Mouse (Mus musculus) midbrain, embryonic 11.5 days (tissue): ENCODE measurements around the gene Kng1. TPM values are rescaled to one million over a fixed set of nuclear protein-coding genes. Genes with fewer than 3 reads are reported as not detected.
"Not testable (repeated sequence)": the region's sequence is repeated elsewhere in the genome, so short reads cannot be mapped to it uniquely, and the experiment has no call there.

Experiments used
- ATAC-seq: fragments of 200-750 bp; cut with Nextera tagmentation; 2 replicates; pipeline ENCODE4 v1.8.0; 2017; ENCODE audit warnings: moderate TSS enrichment, moderate library complexity; ENCODE audit not compliant: low FRiP score
- DNase-seq: peaks from one replicate; pipeline ENCODE4 v3.0.0; 2015; ENCODE audit warnings: low spot score; ENCODE audit errors: missing footprints
- H3K27ac ChIP-seq: fragments of 300-500 bp; sonication (generic); 2 replicates; pipeline ENCODE4 v1.5.1; 2014; ENCODE audit warnings: low read depth, low read length
- H3K27me3 ChIP-seq: fragments of 300-500 bp; sonication (generic); 2 replicates; pipeline ENCODE4 v1.6.1; 2014; ENCODE audit warnings: mild to moderate bottlenecking, low read length, moderate library complexity, mixed read lengths; ENCODE audit not compliant: control insufficient read depth, insufficient read depth
- H3K36me3 ChIP-seq: fragments of 300-500 bp; sonication (generic); 2 replicates; pipeline ENCODE4 v1.6.1; 2014; ENCODE audit warnings: mild to moderate bottlenecking, low read length, moderate library complexity, mixed read lengths; ENCODE audit not compliant: control insufficient read depth, insufficient read depth
- H3K4me1 ChIP-seq: fragments of 300-500 bp; sonication (generic); 2 replicates; pipeline ENCODE4 v1.6.1; 2014; ENCODE audit warnings: low read length; ENCODE audit not compliant: control insufficient read depth, insufficient read depth
- H3K4me2 ChIP-seq: fragments of 300-500 bp; sonication (generic); 2 replicates; pipeline ENCODE4 v1.6.1; 2014; ENCODE audit warnings: mild to moderate bottlenecking, moderate library complexity
- H3K4me3 ChIP-seq: fragments of 300-500 bp; sonication (generic); 2 replicates; pipeline ENCODE4 v1.5.1; 2014; ENCODE audit warnings: low read depth, low read length
- H3K9ac ChIP-seq: fragments of 300-500 bp; sonication (generic); 2 replicates; pipeline ENCODE4 v1.6.1; 2014; ENCODE audit warnings: low read length
- H3K9me3 ChIP-seq: fragments of 300-500 bp; sonication (generic); 2 replicates; pipeline ENCODE4 v1.6.1; 2016; ENCODE audit warnings: low read length; ENCODE audit not compliant: control insufficient read depth
- WGBS: fragments of 180-500 bp; shearing (Covaris S2); extraction: QIAGEN DNeasy Blood & Tissue Kit; methylation state at CpG from one replicate; pipeline ENCODE4 v1.1.7; 2014; 5-methylcytosine and 5-hydroxymethylcytosine counted together
- polyA plus RNA-seq: library from polyadenylated mRNA; unstranded; fragments of >200 nt; fragmentation: Nextera tagmentation; extraction: Ambion mirVana; gene quantifications from 2 replicates; pipeline ENCODE4 v1.2.1, GENCODE M21; 2014

The Kng1 gene
- polyA plus RNA-seq, 1 experiment from 2014 or later: not detected

- DNase-seq, H3K4me1 ChIP-seq, H3K9ac ChIP-seq, H3K27ac ChIP-seq, H3K36me3 ChIP-seq, H3K27me3 ChIP-seq, H3K9me3 ChIP-seq, H3K4me2 ChIP-seq, ATAC-seq, H3K4me3 ChIP-seq: not testable (repeated sequence)
- WGBS: 48% methylated on average over 4 of the region's 4 CpGs
Observed at GRCm38 (mm10) chr16:23087712-23088111, 30.0 kb downstream of the Kng1 start.

DNA sequence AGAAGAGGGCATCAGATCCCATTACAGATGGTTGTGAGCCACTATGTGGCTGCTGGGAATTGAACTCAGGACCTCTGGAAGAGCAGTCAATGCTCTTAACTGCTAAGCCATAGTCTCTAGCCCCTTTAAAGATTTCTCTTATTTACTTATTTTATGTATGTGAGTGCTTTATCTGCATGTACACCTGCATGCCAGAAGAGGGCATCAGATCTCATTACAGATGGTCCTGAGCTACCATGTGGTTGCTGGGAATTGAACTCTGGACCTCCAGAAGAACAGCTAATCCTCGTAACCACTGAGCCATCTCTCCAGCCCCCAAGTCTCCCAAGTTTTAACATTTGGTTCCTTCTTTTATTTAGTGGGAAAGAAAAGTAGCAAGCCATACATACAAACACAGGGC is 30.8 kb downstream of the Kng1 start:
- 88% methylated on average over 1 of the region's 1 CpGs for WGBS
- H3K9me3 ChIP-seq, ATAC-seq: not testable (repeated sequence)

DNA sequence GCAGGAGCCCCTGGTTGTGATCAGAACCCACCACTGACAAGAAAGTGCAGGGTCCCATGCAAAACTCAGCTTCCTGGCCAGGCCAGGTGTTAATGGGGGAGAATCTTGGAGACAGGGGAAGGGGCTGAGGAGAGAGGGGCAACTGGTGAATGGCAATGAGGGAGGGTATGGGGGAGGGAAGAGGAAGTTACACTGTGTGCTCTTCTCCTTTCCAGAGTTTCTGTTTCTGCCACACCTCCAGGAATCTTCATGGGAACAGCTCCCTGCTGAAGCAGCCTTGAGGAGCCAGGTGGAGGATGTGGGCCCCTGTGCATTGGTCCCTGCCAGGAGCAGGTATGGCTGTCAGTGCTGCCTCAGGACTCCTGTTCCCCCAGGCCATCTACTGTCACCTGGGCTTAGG is 33.7 kb downstream of the Kng1 start:
- not testable (repeated sequence) for H3K9ac ChIP-seq, H3K4me2 ChIP-seq, H3K4me1 ChIP-seq, H3K36me3 ChIP-seq, H3K27ac ChIP-seq, H3K27me3 ChIP-seq, ATAC-seq, H3K9me3 ChIP-seq, DNase-seq, H3K4me3 ChIP-seq

More for the DNA sequence above, 30.8 kb downstream of the Kng1 start:
- not testable (repeated sequence) for H3K36me3 ChIP-seq, H3K4me2 ChIP-seq, H3K27ac ChIP-seq, H3K4me1 ChIP-seq, H3K9ac ChIP-seq, H3K27me3 ChIP-seq, H3K4me3 ChIP-seq, DNase-seq

DNA sequence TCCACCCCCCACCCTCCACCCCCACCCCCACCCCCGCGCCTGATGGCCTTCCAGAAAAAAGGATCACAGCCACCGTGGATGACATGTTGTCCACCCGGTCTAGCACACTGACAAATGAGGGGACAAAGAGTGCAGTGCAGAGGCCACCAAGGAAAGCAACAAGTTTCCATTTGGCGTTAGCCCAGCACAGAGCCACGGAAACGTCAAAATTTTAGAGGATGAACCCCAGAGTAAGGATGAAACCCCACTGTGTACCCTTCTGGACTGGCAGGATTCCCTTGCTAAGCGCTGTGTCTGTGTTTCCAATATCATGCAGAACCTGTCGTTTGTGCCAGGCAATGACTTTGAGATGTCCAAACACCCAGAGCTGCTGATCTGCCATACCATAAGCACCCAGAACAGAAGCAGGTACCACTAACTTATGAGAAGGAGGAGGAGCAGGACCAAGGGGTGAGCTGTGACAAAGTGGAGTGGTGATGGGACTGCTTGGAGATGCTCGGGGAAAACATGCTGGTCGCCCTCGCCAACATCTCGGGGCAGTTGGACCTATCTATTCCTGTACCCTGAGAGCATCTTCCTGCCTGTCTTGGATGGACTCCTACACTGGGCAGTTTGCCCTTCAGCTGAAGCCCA is 35.8 kb downstream of the Kng1 start:
- DNase-seq: no peak

DNA sequence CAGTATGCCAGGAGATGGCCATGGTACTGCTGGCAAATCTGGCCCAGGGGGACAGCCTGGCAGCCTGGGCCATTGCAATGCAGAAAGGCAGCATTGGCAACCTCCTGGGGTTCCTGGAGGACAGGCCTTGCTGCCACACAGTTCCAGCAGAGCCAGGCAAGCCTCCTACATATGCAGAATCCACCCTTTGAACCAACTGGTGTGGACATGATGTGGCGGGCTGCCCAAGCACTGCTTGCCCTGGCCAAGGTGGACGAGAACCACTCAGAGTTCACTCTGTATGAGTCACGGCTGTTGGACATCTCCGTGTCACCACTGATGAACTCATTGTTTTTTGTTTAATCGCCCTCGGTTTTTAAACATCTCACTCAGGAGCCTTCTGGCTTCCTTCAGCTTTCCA is 36.5 kb downstream of the Kng1 start:
- 93% methylated on average over 6 of the region's 6 CpGs for WGBS
- Histone ChIP-seq H3K4me3 (no peak overlapping the region), H3K27ac (no peak overlapping the region), H3K4me1 (no peaks in the 10 kb centered on the region), H3K36me3 (no peaks in the 10 kb centered on the region), H3K9me3 (no peaks in the 10 kb centered on the region), H3K9ac (no peak overlapping the region), H3K27me3 (no peaks in the 10 kb centered on the region), H3K4me2 (no peak overlapping the region)
- ATAC-seq: no peak
- no peak for DNase-seq

More for the DNA sequence above, 35.8 kb downstream of the Kng1 start:
- Histone ChIP-seq H3K9ac (no peak overlapping the region), H3K27me3 (no peaks in the 10 kb centered on the region), H3K4me2 (no peak overlapping the region), H3K4me3 (no peak overlapping the region), H3K4me1 (no peaks in the 10 kb centered on the region), H3K9me3 (no peaks in the 10 kb centered on the region), H3K27ac (no peak overlapping the region), H3K36me3 (no peaks in the 10 kb centered on the region)
- ATAC-seq: no peak
- WGBS: 87% methylated on average over 13 of the region's 13 CpGs

GRCm38 (mm10) chr16:23095581-23095980 is 37.9 kb downstream of the Kng1 start:
- not testable (repeated sequence) for H3K9me3 ChIP-seq, H3K4me1 ChIP-seq, H3K36me3 ChIP-seq, H3K4me3 ChIP-seq, H3K4me2 ChIP-seq, ATAC-seq, H3K27me3 ChIP-seq, H3K27ac ChIP-seq, H3K9ac ChIP-seq, DNase-seq
- 91% methylated on average over 5 of the region's 5 CpGs for WGBS

DNA sequence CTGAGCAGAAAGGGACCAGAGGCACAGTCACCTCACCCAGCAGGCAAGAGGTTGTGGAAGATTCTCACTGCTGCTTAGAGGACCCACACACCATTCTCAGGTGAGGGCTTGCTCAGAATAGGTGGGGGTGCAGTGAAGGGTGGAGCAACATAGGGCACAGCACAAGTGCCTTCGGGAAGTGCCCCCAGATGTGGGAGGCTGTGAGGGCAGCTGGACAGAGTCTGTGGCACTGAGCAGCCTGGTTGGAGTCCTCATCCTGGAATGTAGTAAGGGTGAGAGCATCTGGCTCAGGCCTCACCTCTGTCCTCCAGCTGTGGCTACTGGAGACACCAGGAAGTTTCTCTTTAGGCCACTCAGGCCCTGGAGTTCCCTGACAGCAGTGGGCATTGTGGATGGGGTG is 39.2 kb downstream of the Kng1 start:
- not testable (repeated sequence) for H3K36me3 ChIP-seq, H3K4me3 ChIP-seq, H3K4me2 ChIP-seq, H3K27me3 ChIP-seq, H3K9ac ChIP-seq, H3K27ac ChIP-seq, H3K9me3 ChIP-seq, H3K4me1 ChIP-seq, DNase-seq, ATAC-seq
- 90% methylated on average over 1 of the region's 1 CpGs for WGBS

DNA sequence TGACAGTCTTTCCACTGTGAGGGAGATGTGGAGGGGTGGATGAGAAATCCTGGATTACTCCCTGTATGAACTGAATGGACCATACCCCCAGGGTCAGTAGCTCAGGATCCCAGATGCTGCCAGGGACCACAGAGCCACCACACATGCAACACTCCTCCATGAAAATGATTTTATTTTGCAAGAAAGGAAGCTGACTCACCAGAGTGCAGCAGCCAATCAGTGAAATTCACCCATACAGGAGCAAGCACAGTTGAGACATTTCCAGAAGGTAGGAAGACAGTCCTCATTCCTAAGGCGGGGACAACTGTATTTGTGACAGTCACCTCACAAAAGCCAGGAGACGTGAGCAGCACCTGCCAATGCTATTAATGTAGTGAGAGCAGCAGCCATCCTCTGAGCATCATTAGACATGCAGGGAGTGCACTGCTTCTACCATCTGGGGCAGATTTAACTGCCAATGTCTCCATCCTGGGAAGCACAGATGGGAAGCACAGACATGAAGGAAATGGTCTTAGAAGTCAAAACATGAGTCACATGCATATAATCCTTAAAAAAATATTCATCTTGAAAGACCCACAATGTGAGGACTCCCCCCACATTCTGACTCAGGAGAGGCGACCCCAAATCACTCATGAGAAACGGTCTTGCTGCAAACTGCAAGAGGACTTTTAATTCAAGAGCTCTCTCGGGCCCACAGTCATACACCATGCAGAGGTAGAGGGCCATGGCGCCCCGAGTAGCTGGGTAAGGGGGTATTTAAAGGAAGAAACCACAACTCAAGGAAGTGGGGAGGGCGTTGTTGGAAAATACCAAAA is 39.8 kb downstream of the Kng1 start:
- H3K4me2 ChIP-seq, H3K9me3 ChIP-seq, H3K9ac ChIP-seq, H3K27me3 ChIP-seq, H3K4me1 ChIP-seq, H3K36me3 ChIP-seq, H3K4me3 ChIP-seq, DNase-seq, H3K27ac ChIP-seq, ATAC-seq: not testable (repeated sequence)
- 88% methylated on average over 8 of the region's 8 CpGs for WGBS

DNA sequence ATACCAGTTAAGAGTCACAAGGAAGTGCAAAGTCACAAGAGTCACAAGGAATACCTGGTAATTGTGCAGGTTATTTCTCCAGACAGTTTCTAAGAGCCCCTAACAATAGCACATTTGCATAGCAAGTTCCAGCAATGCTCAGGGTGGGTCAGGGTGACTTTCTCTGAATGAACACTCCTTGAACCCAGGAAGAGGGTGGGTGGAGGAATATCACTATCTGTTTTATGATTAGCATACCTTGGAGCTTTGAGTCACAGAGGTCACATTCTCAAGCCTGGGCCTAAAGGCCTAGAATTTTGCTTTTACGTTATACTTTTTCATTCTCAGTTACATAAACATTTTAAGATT is 40.4 kb downstream of the Kng1 start:
- 97% methylated on average over 1 of the region's 1 CpGs for WGBS
- not testable (repeated sequence) for H3K36me3 ChIP-seq, DNase-seq, H3K4me2 ChIP-seq, H3K4me1 ChIP-seq, H3K9me3 ChIP-seq, H3K27ac ChIP-seq, H3K27me3 ChIP-seq, H3K9ac ChIP-seq, H3K4me3 ChIP-seq, ATAC-seq
